Mouse (Mus musculus) forebrain, embryonic 16.5 days (tissue): ENCODE measurements around the gene Vwa1. TPM values are rescaled to one million over a fixed set of nuclear protein-coding genes. Genes with fewer than 3 reads are reported as not detected.
A peak's percentile ranks its signal among the peaks of the same experiment; 100 is the strongest.

ENCODE experiments used
- ATAC-seq: fragments of 200-750 bp; cut with Nextera tagmentation; 2 replicates; pipeline ENCODE4 v1.8.0; 2017; ENCODE audit warnings: mild to moderate bottlenecking, moderate library complexity
- H3K27ac ChIP-seq: fragments of 300-500 bp; sonication (generic); 2 replicates; pipeline ENCODE4 v1.5.1; 2014; ENCODE audit warnings: low read length, control low read depth
- H3K27me3 ChIP-seq: fragments of 300-500 bp; sonication (generic); replicated peaks from 2 replicates; pipeline ENCODE4 v1.6.1; 2014; ENCODE audit warnings: low read length; ENCODE audit not compliant: control insufficient read depth, insufficient read depth
- H3K36me3 ChIP-seq: fragments of 300-500 bp; sonication (generic); 2 replicates; pipeline ENCODE4 v1.6.1; 2014; ENCODE audit not compliant: control insufficient read depth, insufficient read depth
- H3K4me1 ChIP-seq: fragments of 300-500 bp; sonication (generic); replicated peaks from 2 replicates; pipeline ENCODE4 v1.6.1; 2014; ENCODE audit warnings: low read length; ENCODE audit not compliant: control insufficient read depth, insufficient read depth
- H3K4me2 ChIP-seq: fragments of 300-500 bp; sonication (generic); 2 replicates; pipeline ENCODE4 v1.6.1; 2014; ENCODE audit warnings: mild to moderate bottlenecking, low read length, control low read depth
- H3K4me3 ChIP-seq: fragments of 300-500 bp; sonication (generic); replicated peaks from 2 replicates; pipeline ENCODE4 v1.5.1; 2014; ENCODE audit warnings: mild to moderate bottlenecking, low read length, control low read depth
- H3K9ac ChIP-seq: fragments of 300-500 bp; sonication (generic); replicated peaks from 2 replicates; pipeline ENCODE4 v1.6.1; 2014; ENCODE audit warnings: low read depth, low read length, control low read depth
- H3K9me3 ChIP-seq: fragments of 300-500 bp; sonication (generic); 2 replicates; pipeline ENCODE4 v1.6.1; 2016; ENCODE audit warnings: low read length; ENCODE audit not compliant: control insufficient read depth
- WGBS: fragments of 180-500 bp; shearing (Covaris S2); extraction: QIAGEN DNeasy Blood & Tissue Kit; methylation state at CpG from one replicate; pipeline ENCODE4 v1.1.7; 2014; 5-methylcytosine and 5-hydroxymethylcytosine counted together
- polyA plus RNA-seq: library from polyadenylated mRNA; unstranded; fragments of >200 nt; fragmentation: Nextera tagmentation; extraction: Ambion mirVana; gene quantifications from 2 replicates; pipeline ENCODE4 v1.2.1, GENCODE M21; 2015

Gene Vwa1
- polyA plus RNA-seq, 1 experiment from 2014 or later: 27.3 TPM

- H3K9ac ChIP-seq: peak within 1 kb of the TSS; percentile 73
- no peaks in the 10 kb centered on the region for H3K9me3 ChIP-seq
- peak within 1 kb of the TSS; percentile 97 for H3K4me2 ChIP-seq
- no peaks in the 10 kb centered on the region for H3K27me3 ChIP-seq
- peak within 1 kb of the TSS; percentile 80 for H3K4me3 ChIP-seq
- no peak within 1 kb of the TSS for H3K27ac ChIP-seq
- WGBS: under 1% methylated on average over 67 of the region's 68 CpGs
- ATAC-seq: peak; percentile 96
- H3K36me3 ChIP-seq: no peaks in the 10 kb centered on the region
- H3K4me1 ChIP-seq: peaks cover 20% of the 10 kb centered on the region
Measured at GRCm38 (mm10) chr4:155760613-155761355, 13.7 kb downstream of the Vwa1 start, which contains the start of gene Atad3a. Gene Atad3a, minus strand, starts transcription at chr4:155761093.

- Histone ChIP-seq H3K27ac (no peak overlapping the region), H3K4me3 (peak overlapping the region; percentile 80), H3K9ac (peak overlapping the region; percentile 73), H3K9me3 (no peaks in the 10 kb centered on the region), H3K4me1 (peaks cover 20% of the 10 kb centered on the region), H3K27me3 (no peaks in the 10 kb centered on the region), H3K4me2 (peak overlapping the region; percentile 97), H3K36me3 (no peaks in the 10 kb centered on the region)
- WGBS: 2% methylated on average over 10 of the region's 10 CpGs
- ATAC-seq: peak; percentile 21
Measured at GRCm38 (mm10) chr4:155759862-155760612, 14.5 kb downstream of the Vwa1 start.

- Histone ChIP-seq H3K36me3 (peaks cover 17% of the 10 kb centered on the region), H3K4me2 (no peak overlapping the region), H3K4me3 (no peak overlapping the region), H3K9ac (no peak overlapping the region), H3K27me3 (no peaks in the 10 kb centered on the region), H3K27ac (no peak overlapping the region), H3K9me3 (no peaks in the 10 kb centered on the region), H3K4me1 (peaks cover 20% of the 10 kb centered on the region)
- WGBS: 86% methylated on average over 12 of the region's 12 CpGs
- ATAC-seq: no peak
Measured at GRCm38 (mm10) chr4:155757011-155757410, 17.5 kb downstream of the Vwa1 start.

GRCm38 (mm10) chr4:155746575-155747490 is 27.7 kb downstream of the Vwa1 start:
- ATAC-seq: no peak
- Histone ChIP-seq H3K9ac (no peak overlapping the region), H3K9me3 (no peaks in the 10 kb centered on the region), H3K27ac (no peak overlapping the region), H3K4me3 (no peak overlapping the region), H3K4me2 (no peak overlapping the region), H3K27me3 (no peaks in the 10 kb centered on the region), H3K4me1 (no peaks in the 10 kb centered on the region), H3K36me3 (peaks cover 29% of the 10 kb centered on the region)
- WGBS: 88% methylated on average over 17 of the region's 17 CpGs

- peaks cover 29% of the 10 kb centered on the region for H3K36me3 ChIP-seq
- H3K4me3 ChIP-seq: no peak overlapping the region
- no peak for ATAC-seq
Measured at GRCm38 (mm10) chr4:155746036-155746548, 28.4 kb downstream of the Vwa1 start.

GRCm38 (mm10) chr4:155745136-155745535 is 29.4 kb downstream of the Vwa1 start:
- no peak for ATAC-seq
- no peak overlapping the region for H3K4me3 ChIP-seq
- no peaks in the 10 kb centered on the region for H3K4me1 ChIP-seq
- H3K27me3 ChIP-seq: no peaks in the 10 kb centered on the region
- no peak overlapping the region for H3K9ac ChIP-seq
- H3K27ac ChIP-seq: no peak overlapping the region
- H3K36me3 ChIP-seq: peaks cover 29% of the 10 kb centered on the region
- H3K4me2 ChIP-seq: no peak overlapping the region
- H3K9me3 ChIP-seq: no peaks in the 10 kb centered on the region
- WGBS: 90% methylated on average over 5 of the region's 5 CpGs

More at GRCm38 (mm10) chr4:155746036-155746548, 28.4 kb downstream of the Vwa1 start:
- Histone ChIP-seq H3K27me3 (no peaks in the 10 kb centered on the region), H3K9ac (no peak overlapping the region), H3K9me3 (no peaks in the 10 kb centered on the region), H3K4me1 (no peaks in the 10 kb centered on the region), H3K27ac (no peak overlapping the region), H3K4me2 (no peak overlapping the region)
- 85% methylated on average over 8 of the region's 8 CpGs for WGBS

GRCm38 (mm10) chr4:155744474-155744873 is 30.0 kb downstream of the Vwa1 start:
- Histone ChIP-seq H3K27me3 (no peaks in the 10 kb centered on the region), H3K36me3 (peaks cover 29% of the 10 kb centered on the region), H3K9ac (no peak overlapping the region), H3K4me3 (no peak overlapping the region), H3K4me1 (no peaks in the 10 kb centered on the region), H3K4me2 (no peak overlapping the region), H3K9me3 (no peaks in the 10 kb centered on the region), H3K27ac (no peak overlapping the region)
- ATAC-seq: no peak
- WGBS: 92% methylated on average over 8 of the region's 8 CpGs

GRCm38 (mm10) chr4:155742684-155743083 is 31.8 kb downstream of the Vwa1 start:
- no peak for ATAC-seq
- no peaks in the 10 kb centered on the region for H3K27me3 ChIP-seq
- H3K9ac ChIP-seq: no peak overlapping the region
- 95% methylated on average over 5 of the region's 5 CpGs for WGBS
- no peak overlapping the region for H3K4me3 ChIP-seq
- no peak overlapping the region for H3K4me2 ChIP-seq
- H3K4me1 ChIP-seq: no peaks in the 10 kb centered on the region
- H3K9me3 ChIP-seq: no peaks in the 10 kb centered on the region
- no peak overlapping the region for H3K27ac ChIP-seq
- H3K36me3 ChIP-seq: peaks cover 17% of the 10 kb centered on the region; the same call in 1 of the 2 replicates
